13 mouse cellular contexts compared by ENCODE assay signal in the genomic region with DNA sequence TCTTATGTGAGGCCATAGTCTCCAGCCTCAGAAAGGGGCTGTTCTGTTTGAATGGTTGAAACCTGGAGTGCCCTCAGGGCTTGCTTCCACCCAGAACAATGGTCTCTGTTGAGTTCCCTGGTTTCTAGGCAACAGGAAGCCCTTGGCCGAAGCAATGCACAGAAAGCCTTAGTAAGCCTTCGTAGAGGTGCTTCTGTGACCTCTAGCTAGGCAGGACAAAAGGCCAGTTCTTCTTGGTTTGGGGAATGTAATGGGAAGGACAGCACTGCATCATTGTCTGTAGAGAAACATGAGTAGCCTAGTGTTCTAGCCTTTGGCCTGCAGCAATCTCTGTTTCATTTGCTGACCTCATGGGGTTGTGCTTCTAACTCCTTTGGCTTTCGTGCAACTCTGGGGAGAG.
DNase-seq lines count a peak whose midpoint lies in the region; ATAC-seq lines count a peak whose summit lies in the region.
"Had no signal": no experiment of that assay in that cellular context is flagged by ENCODE, and none has a peak within 500 bp of the region (broad histone marks: within the 10 kb centered on the region; RNA-seq: fewer than 3 reads in every experiment).

No protein-coding gene starts in this region.

- H3K4me1 ChIP-seq in hindbrain, embryonic 11.5 days (replicated peaks; ENCODE audit: control insufficient read depth, insufficient read depth, low read length) = no peaks in the 10 kb centered on the region
- 0 out of 2 replicates have a peak, but pooled peaks cover 8% of the 10 kb centered on the region for H3K4me1 ChIP-seq in hindbrain, embryonic 13.5 days (replicated peaks)
- H3K4me1 ChIP-seq in heart, embryonic 11.5 days (ENCODE audit: control insufficient read depth, insufficient read depth, low read length) = no peaks in the 10 kb centered on the region
- H3K4me1 ChIP-seq: heart, embryonic 15.5 days; intestine, embryonic 15.5 days; limb, embryonic 15.5 days had no signal

- ATAC-seq in hindbrain, embryonic 11.5 days (ENCODE audit: low FRiP score) = no peak
- ATAC-seq in hindbrain, embryonic 13.5 days (ENCODE audit: low FRiP score) = no peak
- no peak for ATAC-seq in heart, embryonic 11.5 days (replicated peaks; ENCODE audit: insufficient number of reproducible peaks, low FRiP score, low TSS enrichment)
- no peak for ATAC-seq in CD4-positive, CD25-positive, alpha-beta regulatory T cell, adult 4 months
- ATAC-seq: intestine, embryonic 15.5 days had no signal

- no peak overlapping the region for H3K4me2 ChIP-seq in hindbrain, embryonic 11.5 days (replicated peaks; ENCODE audit: low read depth, low read length)
- H3K4me2 ChIP-seq in hindbrain, embryonic 13.5 days = no peak overlapping the region
- no peak overlapping the region for H3K4me2 ChIP-seq in heart, embryonic 11.5 days
- H3K4me2 ChIP-seq: heart, embryonic 15.5 days; intestine, embryonic 15.5 days; limb, embryonic 15.5 days had no signal

- H3K27ac ChIP-seq in hindbrain, embryonic 11.5 days (ENCODE audit: low read depth, low read length) = no peak overlapping the region
- no peak overlapping the region for H3K27ac ChIP-seq in hindbrain, embryonic 13.5 days
- H3K27ac ChIP-seq in heart, embryonic 11.5 days (ENCODE audit: low read depth, low read length) = no peak overlapping the region
- H3K27ac ChIP-seq: heart, embryonic 15.5 days; intestine, embryonic 15.5 days; limb, embryonic 15.5 days had no signal

- no peaks in the 10 kb centered on the region for H3K9me3 ChIP-seq in hindbrain, embryonic 11.5 days (ENCODE audit: control insufficient read depth, low read length)
- no peaks in the 10 kb centered on the region for H3K9me3 ChIP-seq in hindbrain, embryonic 13.5 days
- H3K9me3 ChIP-seq in heart, embryonic 11.5 days (replicated peaks; ENCODE audit: control insufficient read depth, low read length) = no peaks in the 10 kb centered on the region
- H3K9me3 ChIP-seq: heart, embryonic 15.5 days; intestine, embryonic 15.5 days; limb, embryonic 15.5 days had no signal

- 23% methylated on average over 3 of the region's 3 CpGs for WGBS in hindbrain, embryonic 11.5 days
- 24% methylated on average over 3 of the region's 3 CpGs for WGBS in hindbrain, embryonic 13.5 days
- 53% methylated on average over 3 of the region's 3 CpGs for WGBS in heart, embryonic 11.5 days (ENCODE audit: insufficient replicate concordance)

- H3K36me3 ChIP-seq in hindbrain, embryonic 11.5 days (ENCODE audit: control insufficient read depth, insufficient read depth, low read length) = no peaks in the 10 kb centered on the region
- no peaks in the 10 kb centered on the region for H3K36me3 ChIP-seq in hindbrain, embryonic 13.5 days
- H3K36me3 ChIP-seq in heart, embryonic 11.5 days (ENCODE audit: control insufficient read depth, insufficient read depth, low read length) = no peaks in the 10 kb centered on the region
- H3K36me3 ChIP-seq: heart, embryonic 15.5 days; intestine, embryonic 15.5 days; limb, embryonic 15.5 days had no signal

- no peak overlapping the region for H3K4me3 ChIP-seq in hindbrain, embryonic 11.5 days (ENCODE audit: low read depth, low read length)
- H3K4me3 ChIP-seq in hindbrain, embryonic 13.5 days = no peak overlapping the region
- no peak overlapping the region for H3K4me3 ChIP-seq in heart, embryonic 11.5 days (ENCODE audit: low read depth, low read length)
- H3K4me3 ChIP-seq: heart, embryonic 15.5 days; intestine, embryonic 15.5 days; limb, embryonic 15.5 days had no signal

- H3K27me3 ChIP-seq in hindbrain, embryonic 11.5 days (ENCODE audit: control insufficient read depth, insufficient read depth, low read length) = no peaks in the 10 kb centered on the region
- H3K27me3 ChIP-seq in hindbrain, embryonic 13.5 days = no peaks in the 10 kb centered on the region
- H3K27me3 ChIP-seq in heart, embryonic 11.5 days (ENCODE audit: control insufficient read depth, insufficient read depth, low read length) = no peaks in the 10 kb centered on the region
- H3K27me3 ChIP-seq: heart, embryonic 15.5 days; intestine, embryonic 15.5 days; limb, embryonic 15.5 days had no signal

- peak; percentile 19 for DNase-seq in hindbrain, embryonic 11.5 days (ENCODE audit: low spot score)
- DNase-seq in 3T3-L1 (ENCODE audit: low read depth, low spot score) = peak; percentile 18
- DNase-seq in Muller cell, postnatal 12 days (ENCODE audit: inconsistent ontology term) = peak; percentile 90
- DNase-seq in forelimb bud, embryonic 11.5 days (ENCODE audit: low read depth, low spot score) = peak; percentile 42
- DNase-seq in lung, postnatal 10 days = no peak
- DNase-seq: kidney, postnatal 25 days; lung, postnatal 36 days had no signal

- no peak overlapping the region for H3K9ac ChIP-seq in hindbrain, embryonic 11.5 days (ENCODE audit: low read depth, low read length)
- no peak overlapping the region for H3K9ac ChIP-seq in hindbrain, embryonic 13.5 days
- no peak overlapping the region for H3K9ac ChIP-seq in heart, embryonic 11.5 days (ENCODE audit: low read depth, low read length)
- H3K9ac ChIP-seq: heart, embryonic 15.5 days; intestine, embryonic 15.5 days; limb, embryonic 15.5 days had no signal
